In the genomic region with DNA sequence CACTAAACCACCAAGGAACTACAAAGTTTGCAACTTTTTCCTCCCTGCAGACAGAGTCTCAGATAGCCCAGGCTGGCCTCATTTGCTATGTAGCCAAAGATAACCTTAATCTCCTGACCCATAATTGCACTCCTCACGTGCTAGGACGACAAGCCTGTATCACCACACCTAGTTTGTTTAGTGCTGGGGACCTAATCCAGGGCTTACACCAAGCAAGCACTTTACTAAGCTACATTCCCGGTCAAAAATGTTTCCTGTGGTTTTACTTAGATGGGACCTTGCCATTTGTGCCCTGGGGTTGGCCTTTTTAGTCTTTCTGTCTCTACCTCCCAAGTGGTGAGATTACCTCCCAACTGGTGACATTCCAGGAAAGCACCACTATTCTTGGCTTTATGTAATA, we compare ENCODE assay signal across 13 mouse cellular contexts. TPM values are rescaled to one million over a fixed set of nuclear protein-coding genes. Genes with fewer than 3 reads are reported as not detected.
"Had no signal": no experiment of that assay in that cellular context is flagged by ENCODE, and none has a peak within 500 bp of the region (broad histone marks: within the 10 kb centered on the region; RNA-seq: fewer than 3 reads in every experiment).

No protein-coding gene starts in this region.

- H3K9me3 ChIP-seq: liver, embryonic 13.5 days; neural tube, embryonic 15.5 days had no signal

- H3K4me2 ChIP-seq: liver, embryonic 13.5 days; neural tube, embryonic 15.5 days had no signal

- ATAC-seq: intestine, embryonic 16.5 days; liver, postnatal 0 days; midbrain, embryonic 16.5 days had no signal

- H3K9ac ChIP-seq: liver, embryonic 13.5 days; liver, postnatal 0 days; neural tube, embryonic 15.5 days had no signal

- H3K27me3 ChIP-seq: liver, embryonic 13.5 days; neural tube, embryonic 15.5 days had no signal

- DNase-seq: kidney, adult 2 months; kidney, postnatal 25 days; layer of hippocampus, adult 9-11 months; liver; liver, embryonic 13.5 days; liver, postnatal 0 days; right cerebral cortex, adult 18-20 months; thymus, postnatal 14 days had no signal

- H3K27ac ChIP-seq: liver, embryonic 13.5 days; neural tube, embryonic 15.5 days; stomach, postnatal 0 days had no signal

- H3K4me3 ChIP-seq: liver, embryonic 13.5 days; neural tube, embryonic 15.5 days had no signal

RNA-seq across cellular contexts. Expression of a gene that starts 22.5 kb away (rescaled TPM):
- total RNA-seq: megakaryocyte-erythroid progenitor cell, adult 5-6 weeks had no signal
